Mouse (Mus musculus): ENCODE measurements at regions not wholly inside any gene's neighbourhood (a gene's known extent, or its start where the extent isn't known, plus 50 kb on each side); places are given as distances from the start of the nearest gene placed in this dataset.
"Not testable (repeated sequence)": the region's sequence is repeated elsewhere in the genome, so short reads cannot be mapped to it uniquely, and the experiment has no call there.

DNA sequence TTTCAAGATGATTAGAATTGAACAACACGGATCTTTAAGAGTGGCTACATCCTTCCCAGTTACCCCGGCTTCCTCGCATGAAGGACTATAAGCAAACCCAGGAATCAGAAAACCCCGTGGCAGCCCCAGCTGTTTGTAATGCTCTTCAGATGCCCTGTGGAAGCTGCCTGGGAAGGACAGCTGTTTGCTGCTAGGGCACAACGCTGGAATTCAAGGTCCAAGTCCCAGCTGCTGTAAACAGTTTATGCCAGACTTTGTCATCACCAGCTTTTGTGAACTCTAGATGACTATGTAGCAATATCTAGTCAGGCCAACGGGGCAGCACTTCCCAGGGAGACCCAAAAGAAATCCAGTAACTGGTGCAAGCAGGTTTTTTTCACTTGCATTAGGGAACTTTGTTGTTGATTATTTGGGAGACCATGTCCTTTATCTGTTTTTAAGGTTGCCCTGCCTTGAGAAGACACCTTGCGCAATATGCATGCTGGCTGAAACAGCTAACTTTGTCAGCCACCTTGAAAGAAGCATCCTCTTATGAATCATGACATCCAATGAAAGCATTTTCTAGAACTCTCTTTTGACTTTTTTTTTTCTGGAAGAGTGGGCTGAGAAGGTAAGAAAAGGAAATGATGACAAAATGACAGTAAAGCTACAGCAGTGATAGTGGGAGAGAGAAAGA lies 481.5 kb upstream of the Dab2 start:
- no peak overlapping the region for H3K9ac ChIP-seq (ENCODE audit: low read length)
- no peaks in the 10 kb centered on the region for H3K27me3 ChIP-seq (ENCODE audit: control insufficient read depth, insufficient read depth, low read length)
- no peak overlapping the region for H3K27ac ChIP-seq (ENCODE audit: low read depth, low read length)
- H3K4me2 ChIP-seq (ENCODE audit: low read depth), result no peak overlapping the region
- 67% methylated on average over 7 of the region's 7 CpGs for WGBS
- no peak for ATAC-seq (ENCODE audit: insufficient read depth, low FRiP score, low TSS enrichment)
- no peaks in the 10 kb centered on the region for H3K36me3 ChIP-seq (ENCODE audit: control insufficient read depth, insufficient read depth, low read length)
- no peak overlapping the region for H3K4me3 ChIP-seq (ENCODE audit: low read depth, low read length)
- no peak for DNase-seq (ENCODE audit: low spot score)
- H3K4me1 ChIP-seq (ENCODE audit: control insufficient read depth, insufficient read depth, low read length), result no peaks in the 10 kb centered on the region
- H3K9me3 ChIP-seq (ENCODE audit: control insufficient read depth, low read length), result no peaks in the 10 kb centered on the region

DNA sequence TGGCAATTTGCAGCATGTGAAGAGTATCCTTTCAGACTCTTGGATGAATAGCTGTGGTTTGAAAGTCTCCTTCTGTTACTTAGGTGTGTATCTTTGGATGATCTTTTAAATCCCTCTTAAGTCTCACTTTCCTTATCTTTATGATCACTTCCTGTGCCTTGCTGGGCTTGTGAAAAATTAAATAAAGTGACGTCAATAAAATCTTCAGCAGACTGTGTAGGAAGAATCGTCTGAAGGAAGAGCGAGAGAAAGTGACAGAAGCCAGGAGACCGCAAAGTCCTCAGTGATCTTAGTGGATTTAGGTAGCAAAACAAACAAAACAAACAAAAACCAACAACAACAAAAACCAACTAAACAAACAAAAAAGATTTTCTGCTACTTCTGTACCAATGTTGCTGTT lies 459.6 kb upstream of the Dab2 start:
- H3K4me2 ChIP-seq (ENCODE audit: low read depth), result no peak overlapping the region
- 94% methylated on average over 4 of the region's 4 CpGs for WGBS
- H3K9ac ChIP-seq (ENCODE audit: low read length), result no peak overlapping the region
- no peak for DNase-seq (ENCODE audit: low spot score)
- H3K9me3 ChIP-seq (ENCODE audit: control insufficient read depth, low read length), result no peaks in the 10 kb centered on the region
- no peak overlapping the region for H3K4me3 ChIP-seq (ENCODE audit: low read depth, low read length)
- H3K27me3 ChIP-seq (ENCODE audit: control insufficient read depth, insufficient read depth, low read length), result no peaks in the 10 kb centered on the region
- no peak for ATAC-seq (ENCODE audit: insufficient read depth, low FRiP score, low TSS enrichment)
- H3K36me3 ChIP-seq (ENCODE audit: control insufficient read depth, insufficient read depth, low read length), result no peaks in the 10 kb centered on the region
- no peak overlapping the region for H3K27ac ChIP-seq (ENCODE audit: low read depth, low read length)
- H3K4me1 ChIP-seq (ENCODE audit: control insufficient read depth, insufficient read depth, low read length), result no peaks in the 10 kb centered on the region

DNA sequence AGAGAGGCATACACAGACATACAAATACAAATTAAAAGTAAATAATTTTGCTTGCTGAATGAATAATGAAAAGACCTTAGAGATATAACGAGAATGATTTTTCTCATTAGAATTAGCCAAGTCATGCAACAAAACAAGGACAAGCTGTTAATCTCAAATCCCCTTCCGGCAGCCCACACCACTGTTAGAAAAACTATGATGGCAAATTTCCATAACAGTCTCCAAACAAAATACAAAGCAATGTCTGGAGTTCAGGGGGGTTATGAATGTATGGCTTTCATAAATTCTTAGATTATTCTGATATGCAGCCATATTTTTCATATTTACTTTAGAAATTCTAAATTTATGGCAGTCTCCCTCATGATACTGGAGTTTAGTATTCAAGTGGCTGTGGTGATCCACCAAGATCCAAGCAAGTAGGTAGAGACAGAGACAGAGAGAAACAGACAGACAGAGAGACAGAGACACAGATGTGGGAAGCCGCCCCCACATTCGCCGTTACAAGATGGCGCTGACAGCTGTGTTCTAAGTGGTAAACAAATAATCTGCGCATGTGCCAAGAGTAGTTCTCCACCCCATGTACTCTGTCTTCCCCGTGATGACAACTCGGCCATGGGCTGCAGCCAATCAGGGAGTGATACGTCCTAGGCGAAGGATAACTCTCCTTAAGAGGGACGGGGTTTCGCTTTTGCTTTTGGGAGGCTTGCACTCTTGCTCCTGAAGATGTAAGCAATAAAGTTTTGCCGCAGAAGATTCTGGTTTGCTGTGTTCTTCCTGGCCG lies 458.0 kb upstream of the Dab2 start:
- not testable (repeated sequence) for H3K4me3 ChIP-seq (ENCODE audit: low read depth, low read length); H3K27ac ChIP-seq (ENCODE audit: low read depth, low read length); H3K9ac ChIP-seq (ENCODE audit: low read length); H3K9me3 ChIP-seq (ENCODE audit: control insufficient read depth, low read length); DNase-seq (ENCODE audit: low spot score); ATAC-seq (ENCODE audit: insufficient read depth, low FRiP score, low TSS enrichment); H3K27me3 ChIP-seq (ENCODE audit: control insufficient read depth, insufficient read depth, low read length); H3K4me2 ChIP-seq (ENCODE audit: low read depth); H3K4me1 ChIP-seq (ENCODE audit: control insufficient read depth, insufficient read depth, low read length); H3K36me3 ChIP-seq (ENCODE audit: control insufficient read depth, insufficient read depth, low read length)
- WGBS, result 91% methylated on average over 15 of the region's 15 CpGs

DNA sequence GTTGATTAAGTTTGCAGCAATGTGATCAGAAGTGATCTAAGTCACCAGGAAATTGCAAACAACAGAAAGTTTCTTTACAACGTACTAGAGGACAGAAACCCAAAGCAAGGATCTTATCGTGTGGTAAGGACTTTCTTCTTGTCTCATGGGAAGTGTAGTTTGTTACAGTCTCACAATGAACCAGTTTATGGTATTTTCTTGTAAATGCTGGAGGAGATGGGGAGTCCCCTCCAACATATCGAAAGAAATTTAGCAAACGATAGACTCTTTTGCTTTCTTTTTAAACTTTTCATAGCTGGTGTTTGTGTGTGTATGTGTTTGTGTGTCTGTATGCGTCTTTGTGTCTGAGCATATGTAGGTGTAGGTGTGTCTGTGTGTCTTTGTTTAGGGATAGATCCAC lies 453.0 kb upstream of the Dab2 start:
- no peak for ATAC-seq (ENCODE audit: insufficient read depth, low FRiP score, low TSS enrichment)
- H3K9me3 ChIP-seq (ENCODE audit: control insufficient read depth, low read length), result no peaks in the 10 kb centered on the region
- no peak overlapping the region for H3K9ac ChIP-seq (ENCODE audit: low read length)
- H3K27ac ChIP-seq (ENCODE audit: low read depth, low read length), result no peak overlapping the region
- H3K36me3 ChIP-seq (ENCODE audit: control insufficient read depth, insufficient read depth, low read length), result no peaks in the 10 kb centered on the region
- no peak overlapping the region for H3K4me3 ChIP-seq (ENCODE audit: low read depth, low read length)
- WGBS, result 93% methylated on average over 5 of the region's 5 CpGs
- no peaks in the 10 kb centered on the region for H3K4me1 ChIP-seq (ENCODE audit: control insufficient read depth, insufficient read depth, low read length)
- DNase-seq (ENCODE audit: low spot score), result no peak
- no peaks in the 10 kb centered on the region for H3K27me3 ChIP-seq (ENCODE audit: control insufficient read depth, insufficient read depth, low read length)
- H3K4me2 ChIP-seq (ENCODE audit: low read depth), result no peak overlapping the region

DNA sequence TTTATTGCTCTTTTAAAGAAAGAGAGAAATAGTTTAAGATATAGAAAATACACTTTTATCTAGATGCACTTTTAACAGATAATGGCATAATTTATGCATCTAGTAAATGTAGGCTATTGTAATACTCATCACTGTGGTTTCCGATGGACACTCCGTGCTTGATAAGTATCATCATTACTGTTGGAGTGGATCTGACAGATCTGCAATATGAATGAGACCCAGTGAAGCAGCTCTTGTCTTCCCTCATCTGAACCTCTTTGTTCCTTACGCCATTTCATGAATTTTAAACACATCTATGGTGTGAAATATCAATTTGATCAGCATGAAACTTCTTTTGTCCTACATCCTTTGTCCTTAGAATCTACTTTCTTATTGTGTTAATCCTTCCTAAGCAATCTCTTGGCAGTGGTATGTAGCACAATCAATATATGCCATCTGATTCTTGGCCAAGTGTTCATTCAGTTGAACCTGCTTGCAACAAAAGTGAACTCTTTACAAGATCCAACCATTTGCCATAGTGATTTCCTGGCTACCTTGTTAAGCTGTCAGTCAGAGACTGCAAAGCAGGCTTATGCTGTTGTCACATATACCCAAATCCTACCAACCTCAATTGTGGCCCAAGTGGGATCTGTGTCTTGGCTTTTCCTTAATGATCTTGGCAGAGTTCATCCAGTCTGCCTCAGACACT lies 452.0 kb upstream of the Dab2 start:
- Histone ChIP-seq H3K27me3 (ENCODE audit: control insufficient read depth, insufficient read depth, low read length) (no peaks in the 10 kb centered on the region), H3K36me3 (ENCODE audit: control insufficient read depth, insufficient read depth, low read length) (no peaks in the 10 kb centered on the region), H3K4me1 (ENCODE audit: control insufficient read depth, insufficient read depth, low read length) (no peaks in the 10 kb centered on the region), H3K4me2 (ENCODE audit: low read depth) (no peak overlapping the region), H3K27ac (ENCODE audit: low read depth, low read length) (no peak overlapping the region), H3K9ac (ENCODE audit: low read length) (no peak overlapping the region), H3K9me3 (ENCODE audit: control insufficient read depth, low read length) (no peaks in the 10 kb centered on the region), H3K4me3 (ENCODE audit: low read depth, low read length) (no peak overlapping the region)
- DNase-seq (ENCODE audit: low spot score), result no peak
- 72% methylated on average over 3 of the region's 3 CpGs for WGBS
- ATAC-seq (ENCODE audit: insufficient read depth, low FRiP score, low TSS enrichment), result no peak

DNA sequence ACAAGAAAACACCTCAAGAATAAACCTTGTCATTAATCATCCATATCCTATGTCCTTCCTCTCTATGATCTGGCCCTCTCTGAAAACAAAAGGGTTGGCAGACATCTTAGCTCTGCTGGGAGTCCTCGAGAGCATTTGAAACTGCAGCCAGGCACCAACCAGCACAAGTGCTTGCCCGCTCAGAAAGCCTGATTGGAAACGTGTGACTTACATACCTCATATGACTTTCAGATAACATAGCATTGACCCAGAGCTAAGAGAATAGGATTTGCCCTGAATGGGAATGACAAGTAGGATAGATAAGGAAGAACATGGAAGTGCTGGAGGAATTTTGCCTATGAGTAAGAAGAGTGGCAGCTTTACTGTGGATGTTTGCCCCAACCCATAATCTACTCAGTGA lies 447.1 kb upstream of the Dab2 start:
- no peak for ATAC-seq (ENCODE audit: insufficient read depth, low FRiP score, low TSS enrichment)
- no peaks in the 10 kb centered on the region for H3K27me3 ChIP-seq (ENCODE audit: control insufficient read depth, insufficient read depth, low read length)
- H3K36me3 ChIP-seq (ENCODE audit: control insufficient read depth, insufficient read depth, low read length), result no peaks in the 10 kb centered on the region
- no peak overlapping the region for H3K9ac ChIP-seq (ENCODE audit: low read length)
- 72% methylated on average over 3 of the region's 3 CpGs for WGBS
- H3K9me3 ChIP-seq (ENCODE audit: control insufficient read depth, low read length), result no peaks in the 10 kb centered on the region
- no peak overlapping the region for H3K27ac ChIP-seq (ENCODE audit: low read depth, low read length)
- no peak for DNase-seq (ENCODE audit: low spot score)
- H3K4me3 ChIP-seq (ENCODE audit: low read depth, low read length), result no peak overlapping the region
- no peaks in the 10 kb centered on the region for H3K4me1 ChIP-seq (ENCODE audit: control insufficient read depth, insufficient read depth, low read length)
- no peak overlapping the region for H3K4me2 ChIP-seq (ENCODE audit: low read depth)

DNA sequence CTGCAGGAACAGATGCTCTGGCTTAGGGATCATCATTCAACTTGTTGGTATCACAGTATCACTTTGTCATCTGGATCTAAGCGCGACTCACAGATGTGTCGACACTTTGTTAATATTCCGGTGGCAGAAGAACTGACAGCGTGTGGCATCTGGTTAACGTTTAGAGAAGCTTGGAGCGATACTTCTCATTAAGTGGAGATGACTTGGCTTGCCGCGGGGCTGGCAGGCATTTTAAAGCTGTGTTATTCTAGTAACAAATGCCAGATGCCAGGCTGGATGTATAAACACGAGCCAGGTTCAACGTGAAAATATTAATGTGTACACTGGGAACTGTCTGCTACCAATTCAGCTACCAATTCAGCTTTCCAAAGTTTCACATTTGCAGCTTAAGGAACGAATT lies 430.3 kb upstream of the Dab2 start:
- peak; percentile 11 for DNase-seq (ENCODE audit: low spot score)
- H3K4me2 ChIP-seq (ENCODE audit: low read depth), result no peak overlapping the region
- no peak overlapping the region for H3K9ac ChIP-seq (ENCODE audit: low read length)
- 61% methylated on average over 12 of the region's 12 CpGs for WGBS
- H3K9me3 ChIP-seq (ENCODE audit: control insufficient read depth, low read length), result no peaks in the 10 kb centered on the region
- no peaks in the 10 kb centered on the region for H3K27me3 ChIP-seq (ENCODE audit: control insufficient read depth, insufficient read depth, low read length)
- H3K27ac ChIP-seq (ENCODE audit: low read depth, low read length), result no peak overlapping the region
- no peak overlapping the region for H3K4me3 ChIP-seq (ENCODE audit: low read depth, low read length)
- no peaks in the 10 kb centered on the region for H3K36me3 ChIP-seq (ENCODE audit: control insufficient read depth, insufficient read depth, low read length)
- ATAC-seq (ENCODE audit: insufficient read depth, low FRiP score, low TSS enrichment), result no peak
- H3K4me1 ChIP-seq (ENCODE audit: control insufficient read depth, insufficient read depth, low read length), result no peaks in the 10 kb centered on the region

DNA sequence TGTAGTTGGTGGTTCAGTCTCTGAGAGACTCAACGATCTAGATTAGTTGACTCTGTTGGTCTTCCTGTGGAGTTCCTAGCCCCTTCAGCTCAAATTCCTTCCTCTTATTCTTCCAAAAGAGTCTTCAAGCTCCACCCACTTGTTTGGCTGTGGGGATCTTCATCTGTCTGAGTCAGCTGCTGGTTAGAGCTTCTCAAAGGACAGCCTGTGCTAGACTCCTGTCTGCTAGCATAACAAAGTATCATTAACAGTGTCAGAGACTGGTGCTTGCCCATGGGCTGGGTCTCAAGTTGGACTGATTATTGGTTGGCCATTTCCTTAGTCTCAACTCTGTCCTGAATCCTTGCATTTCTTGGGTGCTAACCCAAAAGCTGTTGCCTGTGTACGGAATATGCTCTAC lies 429.7 kb upstream of the Dab2 start:
- H3K4me1 ChIP-seq (ENCODE audit: control insufficient read depth, insufficient read depth, low read length), result no peaks in the 10 kb centered on the region
- H3K9me3 ChIP-seq (ENCODE audit: control insufficient read depth, low read length), result no peaks in the 10 kb centered on the region
- WGBS, result 80% methylated on average over 2 of the region's 2 CpGs
- ATAC-seq (ENCODE audit: insufficient read depth, low FRiP score, low TSS enrichment), result no peak
- no peaks in the 10 kb centered on the region for H3K27me3 ChIP-seq (ENCODE audit: control insufficient read depth, insufficient read depth, low read length)
- no peak overlapping the region for H3K27ac ChIP-seq (ENCODE audit: low read depth, low read length)
- no peaks in the 10 kb centered on the region for H3K36me3 ChIP-seq (ENCODE audit: control insufficient read depth, insufficient read depth, low read length)
- DNase-seq (ENCODE audit: low spot score), result no peak
- no peak overlapping the region for H3K9ac ChIP-seq (ENCODE audit: low read length)
- H3K4me2 ChIP-seq (ENCODE audit: low read depth), result no peak overlapping the region
- no peak overlapping the region for H3K4me3 ChIP-seq (ENCODE audit: low read depth, low read length)

DNA sequence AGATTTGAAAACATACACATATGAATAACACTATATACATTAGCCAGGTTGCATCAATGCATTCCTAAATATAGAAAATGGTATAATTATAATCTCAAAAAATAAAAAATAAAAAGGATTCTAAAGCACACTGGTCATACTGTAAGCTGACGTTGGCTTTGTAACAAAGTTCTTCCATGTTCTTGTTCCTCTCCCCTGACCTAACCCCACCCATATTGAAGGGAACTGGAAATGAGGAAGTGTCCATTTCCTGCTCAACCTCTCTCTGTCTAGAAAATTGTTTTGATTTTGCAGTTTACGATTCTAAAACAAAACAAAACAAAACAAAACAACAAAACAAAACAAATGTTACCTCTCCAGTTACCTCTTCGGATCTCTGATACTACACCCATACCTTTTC lies 427.5 kb upstream of the Dab2 start:
- Histone ChIP-seq H3K4me1 (ENCODE audit: control insufficient read depth, insufficient read depth, low read length) (no peaks in the 10 kb centered on the region), H3K36me3 (ENCODE audit: control insufficient read depth, insufficient read depth, low read length) (no peaks in the 10 kb centered on the region), H3K27ac (ENCODE audit: low read depth, low read length) (no peak overlapping the region), H3K4me3 (ENCODE audit: low read depth, low read length) (no peak overlapping the region), H3K27me3 (ENCODE audit: control insufficient read depth, insufficient read depth, low read length) (no peaks in the 10 kb centered on the region), H3K9me3 (ENCODE audit: control insufficient read depth, low read length) (no peaks in the 10 kb centered on the region), H3K9ac (ENCODE audit: low read length) (no peak overlapping the region), H3K4me2 (ENCODE audit: low read depth) (no peak overlapping the region)
- no peak for ATAC-seq (ENCODE audit: insufficient read depth, low FRiP score, low TSS enrichment)
- WGBS, result 88% methylated on average over 3 of the region's 3 CpGs
- DNase-seq (ENCODE audit: low spot score), result no peak
